Mouse (Mus musculus) ES-E14 (cell line): ENCODE data around the gene Gpr107.

Experiments used
- CHD2 ChIP-seq: IDR thresholded peaks from 2 replicates; pipeline ENCODE4 v1.6.1; 2014; ENCODE audit warnings: mild to moderate bottlenecking, low read depth, low read length, inconsistent platforms
- HCFC1 ChIP-seq: IDR thresholded peaks from 2 replicates; pipeline ENCODE4 v1.6.1; 2012; ENCODE audit warnings: low read length, inconsistent platforms, borderline replicate concordance; ENCODE audit not compliant: insufficient read depth
- MAFK ChIP-seq: IDR thresholded peaks from 2 replicates; pipeline ENCODE4 v1.6.1; 2014; ENCODE audit warnings: mild to moderate bottlenecking, low read depth, low read length, inconsistent platforms; ENCODE audit not compliant: insufficient read depth
- ZC3H11A ChIP-seq: IDR thresholded peaks from 2 replicates; pipeline ENCODE4 v1.6.1; 2012; ENCODE audit warnings: low read depth, mild to moderate bottlenecking, inconsistent platforms, low read length, borderline replicate concordance
- ZNF384 ChIP-seq: IDR thresholded peaks from 2 replicates; pipeline ENCODE4 v1.6.1; 2012; ENCODE audit warnings: low read depth, low read length, inconsistent platforms

DNA sequence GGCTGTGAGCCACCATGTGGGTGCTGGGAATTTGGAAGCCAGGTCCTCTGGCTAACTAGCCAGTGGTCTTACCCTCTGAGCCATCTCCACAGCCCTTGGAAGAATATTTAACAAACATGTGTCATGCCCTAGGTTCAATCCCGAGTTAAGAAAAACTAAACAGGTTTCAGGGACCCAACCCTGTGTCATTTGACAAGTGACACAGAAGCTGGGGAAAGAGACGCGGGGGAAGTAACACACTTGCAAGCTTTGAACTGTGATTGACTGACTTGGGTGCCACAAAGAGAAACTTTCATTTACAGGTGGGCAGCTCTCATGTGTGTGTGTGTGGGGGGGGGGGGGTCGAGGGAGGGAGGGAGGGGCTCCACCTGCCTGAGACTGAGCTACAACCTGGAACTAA lies 18.1 kb upstream of the Gpr107 start:
- TF ChIP-seq MAFK (no peak), CHD2 (no peak), ZNF384 (no peak), ZC3H11A (no peak), HCFC1 (no peak)
